Comparison of ENCODE assay signal across 8 mouse cellular contexts in the genomic region with DNA sequence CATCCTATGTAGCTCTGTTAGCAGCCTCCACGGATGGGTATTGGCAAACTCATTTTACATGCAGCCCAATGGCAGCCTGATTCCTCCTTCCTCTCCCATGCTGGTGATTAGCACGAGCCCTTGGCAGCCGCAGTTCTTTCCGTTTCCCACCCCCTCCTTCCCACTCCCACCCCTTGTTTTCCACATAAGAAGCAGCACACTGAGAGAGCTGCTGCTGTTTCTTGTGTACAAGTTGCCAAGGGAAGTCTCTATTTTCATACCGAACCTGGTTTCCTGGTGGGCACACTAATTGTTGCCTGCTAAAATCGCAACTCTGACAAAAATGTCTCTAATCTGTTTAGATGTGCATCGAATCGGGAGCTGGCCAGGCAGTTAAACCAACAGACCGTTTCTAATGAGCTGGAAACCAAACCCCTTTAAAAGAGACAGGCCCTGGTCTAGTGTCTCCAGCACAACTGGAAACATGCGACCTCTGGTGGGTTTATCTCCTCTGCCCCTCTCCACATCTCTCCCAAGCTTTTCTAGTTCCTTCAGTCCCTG.
DNase-seq lines count a peak whose midpoint lies in the region; ATAC-seq and TF ChIP-seq lines count a peak whose summit lies in the region.

No protein-coding gene starts in this region.

- no peak overlapping the region for H3K4me3 ChIP-seq in left cerebral cortex, adult 2 months
- no peak overlapping the region for H3K4me3 ChIP-seq in embryonic facial prominence, embryonic 15.5 days (replicated peaks)
- no peak overlapping the region for H3K4me3 ChIP-seq in kidney, postnatal 0 days (replicated peaks; ENCODE audit: low read depth, low read length)
- H3K4me3 ChIP-seq in cerebellum, adult 2 months (replicated peaks; ENCODE audit: insufficient read depth, low read depth, low read length), result no peak overlapping the region

- no peak for TF ChIP-seq CTCF in left cerebral cortex, adult 2 months (IDR thresholded peaks at IDR 0.05)
- TF ChIP-seq CTCF in kidney, postnatal 0 days (IDR thresholded peaks at IDR 0.05; ENCODE audit: low read depth), result peak; percentile 50
- TF ChIP-seq CTCF in cerebellum, adult 2 months (IDR thresholded peaks at IDR 0.05; ENCODE audit: borderline replicate concordance, insufficient read depth, low read depth, low read length), result no peak

- H3K27ac ChIP-seq in left cerebral cortex, adult 2 months, result peak overlapping the region; percentile 50
- H3K27ac ChIP-seq in embryonic facial prominence, embryonic 15.5 days (replicated peaks), result 0 out of 2 replicates have a peak overlapping the region, but pooled peaks have one; percentile 34
- peak overlapping the region; percentile 38 for H3K27ac ChIP-seq in kidney, postnatal 0 days
- H3K27ac ChIP-seq in cerebellum, adult 2 months (ENCODE audit: insufficient read depth, low read length), result no peak overlapping the region

- no peak overlapping the region for H3K9ac ChIP-seq in embryonic facial prominence, embryonic 15.5 days
- H3K9ac ChIP-seq in kidney, postnatal 0 days (ENCODE audit: low read depth, low read length), result no peak overlapping the region

- H3K4me1 ChIP-seq in embryonic facial prominence, embryonic 15.5 days, result peaks cover 16% of the 10 kb centered on the region
- 0 out of 2 replicates have a peak, but pooled peaks cover 9% of the 10 kb centered on the region for H3K4me1 ChIP-seq in kidney, postnatal 0 days (replicated peaks; ENCODE audit: insufficient read depth, low read length)
- no peaks in the 10 kb centered on the region for H3K4me1 ChIP-seq in cerebellum, adult 2 months (ENCODE audit: control insufficient read depth, insufficient read depth, low read length)

- no peaks in the 10 kb centered on the region for H3K27me3 ChIP-seq in embryonic facial prominence, embryonic 15.5 days
- no peaks in the 10 kb centered on the region for H3K27me3 ChIP-seq in kidney, postnatal 0 days (ENCODE audit: insufficient read depth, low read length)
- no peaks in the 10 kb centered on the region for H3K27me3 ChIP-seq in cerebellum, adult 2 months (ENCODE audit: control insufficient read depth, insufficient read depth, low read length)

- peak in 1 of 2 experiments; percentile 14 for DNase-seq in left cerebral cortex, adult 2 months (ENCODE audit: extremely low spot score in 1 of 2, low spot score in 2 of 2)
- DNase-seq in left cerebral cortex, postnatal 10 days (ENCODE audit: extremely low spot score in 1 of 2, low spot score in 2 of 2), result no peak
- peak; percentile 76 for DNase-seq in kidney, postnatal 0 days (ENCODE audit: low spot score)
- DNase-seq in retina, postnatal 1 day, result peak; percentile 68
- no peak for DNase-seq in cerebellum, adult 9-10 months
- DNase-seq in cerebellum, adult 2 months, result no peak
- no peak for DNase-seq in lung, postnatal 4 days

- WGBS in embryonic facial prominence, embryonic 15.5 days, result 6% methylated on average over 10 of the region's 10 CpGs
- WGBS in kidney, postnatal 0 days, result 11% methylated on average over 10 of the region's 10 CpGs
- 7% methylated on average over 10 of the region's 10 CpGs for WGBS in cerebellum, adult 2 months

- intact Hi-C loops in left cerebral cortex, adult 2 months (cut with DNase I), result no loop called here
- intact Hi-C loops in left cerebral cortex, postnatal 10 days (cut with DNase I), result loop anchor here (5.0 kb wide), 1 partner anchor 134 kb away; no protein-coding TSS in a partner anchor

- no peaks in the 10 kb centered on the region for H3K9me3 ChIP-seq in embryonic facial prominence, embryonic 15.5 days (replicated peaks)
- no peaks in the 10 kb centered on the region for H3K9me3 ChIP-seq in kidney, postnatal 0 days (replicated peaks; ENCODE audit: low read length)

- peak overlapping the region; percentile 27; the same call in 1 of the 2 replicates for H3K4me2 ChIP-seq in embryonic facial prominence, embryonic 15.5 days (replicated peaks)
- H3K4me2 ChIP-seq in kidney, postnatal 0 days (ENCODE audit: low read length), result peak overlapping the region; percentile 25; the same call in 1 of the 2 replicates

- ATAC-seq in embryonic facial prominence, embryonic 15.5 days (ENCODE audit: insufficient number of reproducible peaks, low FRiP score, low TSS enrichment, low read depth), result no peak
- ATAC-seq in kidney, postnatal 0 days (replicated peaks; ENCODE audit: low FRiP score, low read depth), result peak; percentile 65

- H3K36me3 ChIP-seq in embryonic facial prominence, embryonic 15.5 days, result no peaks in the 10 kb centered on the region
- H3K36me3 ChIP-seq in kidney, postnatal 0 days (ENCODE audit: insufficient read depth, low read length), result no peaks in the 10 kb centered on the region

- TF ChIP-seq POLR2A in cerebellum, adult 2 months (IDR thresholded peaks at IDR 0.05; ENCODE audit: borderline replicate concordance, insufficient read depth, low read length), result no peak

Comparison
In these comparisons a context has a peak if more than half of its experiments do, and no peak if none do; other contexts are left out.
1. DNase-seq: peak in kidney, postnatal 0 days (single experiment) and retina, postnatal 1 day (single experiment); none in left cerebral cortex, postnatal 10 days (0 of 2), cerebellum, adult 9-10 months (single experiment), cerebellum, adult 2 months (0 of 2) and lung, postnatal 4 days (0 of 2).